Mouse (Mus musculus): ENCODE results near the gene A930002H24Rik. TPM values are rescaled to one million over a fixed set of nuclear protein-coding genes. Genes with fewer than 3 reads are reported as not detected.

Gene A930002H24Rik
- total and polyA plus RNA-seq, 3 experiments = 0.66 to 2.1 TPM; not detected in 1

DNA sequence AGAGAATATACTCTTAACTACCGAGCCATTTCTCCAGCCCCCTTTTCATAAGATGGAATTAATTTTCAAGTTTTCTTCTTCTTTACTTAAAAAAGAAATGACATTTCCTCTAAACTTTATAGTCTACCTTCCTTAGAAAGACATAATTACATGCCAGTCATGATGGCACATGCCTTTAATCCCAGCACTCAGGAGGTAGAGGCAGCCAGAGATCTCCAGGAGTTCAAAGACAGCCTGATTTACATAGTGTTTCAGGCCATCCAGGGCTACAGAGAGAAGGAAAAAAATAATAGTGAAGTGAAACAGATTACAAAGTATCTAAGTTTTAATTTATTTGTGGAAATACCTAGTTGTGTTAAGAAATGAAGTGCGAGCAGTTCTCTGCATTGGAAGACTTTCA is 27.4 kb downstream of the A930002H24Rik start:
- DNase-seq = no peak

DNA sequence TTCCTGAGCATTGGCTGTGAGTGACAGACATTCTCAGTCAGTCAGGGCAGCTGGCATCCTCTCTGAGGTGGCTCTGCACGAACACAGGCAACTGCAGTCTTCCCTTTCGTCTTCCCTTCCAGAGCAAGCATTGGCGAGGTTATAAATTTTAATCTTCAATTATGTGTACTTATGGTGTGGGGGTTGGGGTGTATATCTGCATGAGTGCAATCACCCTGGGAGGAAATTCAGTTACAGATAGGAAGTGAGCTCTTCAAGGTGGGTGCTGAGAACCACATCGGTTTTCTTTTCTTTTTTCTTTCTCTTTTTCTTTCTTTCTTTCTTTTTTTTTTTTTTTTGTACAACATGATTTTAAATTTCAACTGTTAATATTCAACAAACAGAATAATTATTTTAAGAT is 32.0 kb downstream of the A930002H24Rik start:
- DNase-seq = no peak

DNA sequence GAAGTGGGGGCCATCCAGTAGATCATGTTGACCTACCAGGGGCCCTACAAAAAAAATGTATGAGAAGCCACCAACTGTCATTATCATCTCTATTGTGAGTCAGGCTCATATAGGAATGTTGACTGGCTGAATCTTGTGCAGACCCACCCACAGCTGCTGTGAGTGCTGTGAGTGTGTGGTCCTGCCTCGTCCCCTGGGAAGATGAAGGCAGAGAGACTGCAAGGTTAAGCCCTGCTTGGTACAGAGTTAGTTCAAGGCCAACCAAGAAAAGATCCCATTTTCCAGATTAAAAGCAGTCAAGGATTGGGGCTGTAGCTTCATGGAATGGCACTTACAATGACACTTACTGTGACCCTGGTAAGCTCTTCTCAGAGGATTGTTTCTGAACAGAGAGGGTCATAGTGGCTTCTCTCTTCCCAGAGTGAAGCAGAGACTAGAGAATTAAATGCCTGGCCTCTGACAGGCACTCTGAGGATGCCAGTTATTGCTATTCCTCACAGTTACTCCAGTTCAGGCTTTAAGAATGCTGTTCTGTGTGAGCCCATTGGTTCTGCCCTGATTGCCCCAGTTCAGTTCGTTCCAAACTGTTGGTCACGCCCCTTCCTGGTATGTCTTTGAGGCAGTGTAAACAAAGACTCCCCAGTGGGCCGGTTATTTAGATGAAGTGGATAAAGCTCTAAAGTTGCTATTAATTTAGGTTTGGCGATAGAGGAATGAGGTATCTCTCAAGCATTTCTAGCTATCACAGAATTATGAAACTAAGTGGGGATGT is 34.8 kb downstream of the A930002H24Rik start:
- no peak for DNase-seq

DNA sequence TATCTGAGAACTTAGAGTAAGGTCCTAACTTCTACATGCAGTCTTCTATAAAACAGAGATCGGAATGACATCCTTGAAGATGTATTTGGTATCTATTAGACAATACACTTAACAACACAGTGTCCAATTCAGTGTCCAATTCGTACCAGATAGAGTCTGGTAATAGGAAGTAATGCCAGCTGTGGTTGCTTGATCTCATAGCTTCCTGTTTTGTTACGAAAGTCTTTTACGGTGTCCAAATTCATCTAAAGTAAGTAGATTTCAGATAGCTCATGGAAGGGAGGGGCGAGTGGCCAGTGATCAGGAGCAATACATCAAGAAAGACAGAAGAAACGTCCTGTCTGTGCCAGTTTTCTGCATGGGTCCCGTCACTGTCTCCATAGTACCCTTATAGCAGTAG is 36.8 kb downstream of the A930002H24Rik start:
- DNase-seq = no peak

DNA sequence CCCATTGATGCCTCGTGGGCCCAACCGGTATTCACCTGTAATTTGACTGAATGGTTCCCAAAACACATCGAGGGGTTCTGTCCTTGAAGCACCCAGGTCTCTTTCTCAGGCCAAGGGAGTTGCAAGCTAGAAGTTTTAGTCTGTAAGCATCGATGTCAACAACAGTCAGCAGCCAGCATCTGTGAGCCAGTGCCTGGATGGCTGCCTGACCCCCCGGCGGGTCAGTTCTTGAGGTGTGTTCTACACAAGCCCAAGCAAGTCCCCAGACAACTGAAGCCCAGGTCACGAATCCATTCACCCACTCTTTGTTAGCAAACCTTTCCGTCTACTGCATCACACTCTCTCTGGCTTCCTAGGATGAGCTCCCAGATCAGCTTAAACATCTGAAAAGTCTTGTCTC is 37.4 kb downstream of the A930002H24Rik start:
- no peak for DNase-seq

DNA sequence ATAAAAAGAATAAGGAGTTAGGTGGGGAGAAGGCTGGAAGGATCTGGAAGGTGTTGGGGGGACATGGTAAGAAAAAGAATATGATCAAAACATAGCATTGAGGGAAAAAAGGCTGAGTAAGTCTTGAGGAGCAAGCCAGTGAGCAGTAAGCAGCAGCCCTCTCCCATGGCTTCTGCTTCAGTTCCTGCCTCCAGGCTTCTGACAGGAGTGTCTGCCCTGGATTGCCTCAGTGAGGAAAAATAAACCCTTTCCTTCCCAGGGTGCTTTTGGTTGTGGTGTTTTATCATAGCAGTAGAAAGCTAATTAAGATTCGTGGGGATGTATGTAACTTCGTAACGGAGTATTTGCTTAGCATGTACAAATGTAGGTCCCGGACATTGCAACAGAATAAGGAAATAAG is 39.5 kb downstream of the A930002H24Rik start:
- DNase-seq = no peak

DNA sequence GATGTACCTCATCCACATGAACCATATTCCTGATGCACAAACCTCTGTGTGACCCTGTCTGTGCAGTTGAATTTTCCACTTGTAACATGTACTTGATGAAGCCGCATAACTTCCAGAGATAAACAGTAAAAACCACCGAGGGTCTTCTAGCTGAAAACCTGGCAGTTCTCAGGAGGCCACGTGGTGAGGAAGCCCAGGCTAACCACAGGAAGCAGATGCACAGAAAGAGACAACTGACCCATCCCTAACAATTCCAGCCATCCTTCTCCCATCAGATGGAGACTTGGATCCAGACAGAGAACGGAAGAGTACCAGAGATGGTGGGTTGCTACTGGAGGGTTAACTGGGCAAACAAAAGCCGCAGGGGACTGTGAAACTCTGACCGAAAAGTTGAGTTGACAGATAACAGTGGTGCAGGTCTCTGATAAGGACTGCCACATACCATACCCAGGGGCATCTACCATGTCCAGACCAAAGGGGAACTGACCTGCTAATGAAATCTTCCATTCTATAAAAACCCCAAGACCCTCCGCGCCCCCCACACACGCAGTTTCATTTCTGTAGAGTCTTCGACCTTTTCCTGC is 45.1 kb downstream of the A930002H24Rik start:
- no peak for DNase-seq

DNA sequence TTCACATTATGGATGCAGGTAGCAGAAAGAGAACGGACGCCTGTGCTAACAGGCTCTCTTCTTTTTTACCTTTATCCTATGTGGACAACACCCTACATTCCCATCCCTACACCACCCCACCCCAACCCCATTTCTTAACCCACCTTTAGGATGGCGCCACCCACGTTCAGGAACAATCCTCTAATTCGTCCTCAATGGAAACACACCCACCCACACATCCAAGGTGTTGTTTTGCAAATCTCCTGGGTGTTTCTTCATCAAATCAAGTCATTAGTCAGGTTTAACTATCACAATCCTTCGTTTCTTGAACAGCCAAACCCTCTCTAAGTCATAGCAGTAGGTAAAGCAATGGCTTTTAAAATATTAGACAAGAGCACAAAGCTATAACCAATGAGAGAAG is 50.0 kb downstream of the A930002H24Rik start:
- DNase-seq = no peak

Other genes with a start within 250 kb of the A930002H24Rik start
- gene Fer, start 729 bp downstream of the A930002H24Rik start, total RNA-seq (2021) = 10 to 100 TPM; 17.6 to 18.7 TPM
- gene Fer, start 729 bp downstream of the A930002H24Rik start, polyA plus RNA-seq (2012; rRNA removed) = 0.83 and 0.85 TPM in 2 replicates

All from adrenal gland, adult 2 months (tissue).